Mouse (Mus musculus) kidney, embryonic 16.5 days (tissue): ENCODE results near the gene Icosl. TPM values are rescaled to one million over a fixed set of nuclear protein-coding genes. Genes with fewer than 3 reads are reported as not detected.
"Not testable (repeated sequence)": the region's sequence is repeated elsewhere in the genome, so short reads cannot be mapped to it uniquely, and the experiment has no call there.

Experiments used
- ATAC-seq: fragments of 200-750 bp; cut with Nextera tagmentation; 2 replicates; pipeline ENCODE4 v1.8.0; 2017; ENCODE audit warnings: moderate TSS enrichment; ENCODE audit not compliant: low FRiP score, low TSS enrichment
- H3K27ac ChIP-seq: fragments of 300-500 bp; sonication (generic); 2 replicates; pipeline ENCODE4 v1.5.1; 2014; ENCODE audit warnings: low read length
- H3K27me3 ChIP-seq: fragments of 300-500 bp; sonication (generic); 2 replicates; pipeline ENCODE4 v1.6.1; 2014; ENCODE audit warnings: low read length, control low read depth, mixed read lengths; ENCODE audit not compliant: insufficient read depth
- H3K36me3 ChIP-seq: fragments of 300-500 bp; sonication (generic); 2 replicates; pipeline ENCODE4 v1.6.1; 2014; ENCODE audit warnings: low read length, control low read depth, mixed read lengths; ENCODE audit not compliant: insufficient read depth
- H3K4me1 ChIP-seq: fragments of 300-500 bp; sonication (generic); 2 replicates; pipeline ENCODE4 v1.6.1; 2014; ENCODE audit warnings: low read length, control low read depth, mixed read lengths; ENCODE audit not compliant: insufficient read depth
- H3K4me2 ChIP-seq: fragments of 300-500 bp; sonication (generic); replicated peaks from 2 replicates; pipeline ENCODE4 v1.6.1; 2014; ENCODE audit warnings: low read depth, low read length
- H3K4me3 ChIP-seq: fragments of 300-500 bp; sonication (generic); 2 replicates; pipeline ENCODE4 v1.5.1; 2014; ENCODE audit warnings: mild to moderate bottlenecking, low read length
- H3K9ac ChIP-seq: fragments of 300-500 bp; sonication (generic); replicated peaks from 2 replicates; pipeline ENCODE4 v1.6.1; 2014; ENCODE audit warnings: low read length
- H3K9me3 ChIP-seq: fragments of 300-500 bp; sonication (generic); 2 replicates; pipeline ENCODE4 v1.6.1; 2016; ENCODE audit warnings: low read length, control low read depth
- WGBS: fragments of 180-500 bp; shearing (Covaris S2); extraction: QIAGEN DNeasy Blood & Tissue Kit; methylation state at CpG from one replicate; pipeline ENCODE4 v1.1.7; 2014; 5-methylcytosine and 5-hydroxymethylcytosine counted together
- polyA plus RNA-seq: library from polyadenylated mRNA; unstranded; fragments of >200 nt; fragmentation: Nextera tagmentation; extraction: Ambion mirVana; gene quantifications from 2 replicates; pipeline ENCODE4 v1.2.1, GENCODE M21; 2015

The Icosl gene
- polyA plus RNA-seq: 8.5 and 9.5 TPM in 2 replicates

GRCm38 (mm10) chr10:78069101-78070011 lies at the start of gene Icosl:
TSS of gene Icosl (plus strand) at chr10:78069302.
- H3K36me3 ChIP-seq: no peaks in the 10 kb centered on the region
- peak within 1 kb of the TSS; percentile 90 for H3K4me2 ChIP-seq
- 0 out of 2 replicates have a peak within 1 kb of the TSS, but pooled peaks have one; percentile 11 for H3K27ac ChIP-seq

GRCm38 (mm10) chr10:78019984-78020383 lies 49.1 kb upstream of the Icosl start:
- H3K4me3 ChIP-seq, H3K9me3 ChIP-seq, H3K27me3 ChIP-seq, H3K4me1 ChIP-seq, H3K4me2 ChIP-seq, H3K36me3 ChIP-seq, H3K9ac ChIP-seq, H3K27ac ChIP-seq, ATAC-seq: not testable (repeated sequence)
- 94% methylated on average over 6 of the region's 11 CpGs for WGBS

More at GRCm38 (mm10) chr10:78069101-78070011, at the start of gene Icosl:
- Histone ChIP-seq H3K4me1 (peaks cover 9% of the 10 kb centered on the region; the same call in 1 of the 2 replicates), H3K9me3 (no peaks in the 10 kb centered on the region), H3K27me3 (peaks cover 7% of the 10 kb centered on the region; the same call in 1 of the 2 replicates), H3K9ac (peak within 1 kb of the TSS; percentile 68), H3K4me3 (peak within 1 kb of the TSS; percentile 62)
- ATAC-seq: peak; percentile 95
- WGBS: under 1% methylated on average over 66 of the region's 66 CpGs

GRCm38 (mm10) chr10:78025453-78025852 lies 43.6 kb upstream of the Icosl start:
- H3K9ac ChIP-seq, H3K27me3 ChIP-seq, H3K4me3 ChIP-seq, H3K36me3 ChIP-seq, H3K9me3 ChIP-seq, H3K27ac ChIP-seq, ATAC-seq, H3K4me2 ChIP-seq, H3K4me1 ChIP-seq: not testable (repeated sequence)
- WGBS: 64% methylated on average over 6 of the region's 8 CpGs

- H3K27ac ChIP-seq: no peak overlapping the region
- ATAC-seq: peak; percentile 65
- H3K4me1 ChIP-seq: no peaks in the 10 kb centered on the region
- no peak overlapping the region for H3K4me3 ChIP-seq
- no peak overlapping the region for H3K4me2 ChIP-seq
- WGBS: 3% methylated on average over 5 of the region's 5 CpGs
- no peak overlapping the region for H3K9ac ChIP-seq
- no peaks in the 10 kb centered on the region for H3K27me3 ChIP-seq
- H3K9me3 ChIP-seq: no peaks in the 10 kb centered on the region
- H3K36me3 ChIP-seq: no peaks in the 10 kb centered on the region
Observed at GRCm38 (mm10) chr10:78028129-78028528, 41.0 kb upstream of the Icosl start.

- Histone ChIP-seq H3K36me3 (no peaks in the 10 kb centered on the region), H3K27ac (no peak overlapping the region), H3K4me2 (no peak overlapping the region), H3K4me3 (no peak overlapping the region), H3K9me3 (no peaks in the 10 kb centered on the region), H3K9ac (no peak overlapping the region), H3K4me1 (no peaks in the 10 kb centered on the region), H3K27me3 (no peaks in the 10 kb centered on the region)
- WGBS: 86% methylated on average over 1 of the region's 1 CpGs
- 0 out of 2 replicates have a peak, but pooled peaks have one; percentile 61 for ATAC-seq
Observed at GRCm38 (mm10) chr10:78029080-78029479, 40.0 kb upstream of the Icosl start.

GRCm38 (mm10) chr10:78031987-78032386 lies 37.1 kb upstream of the Icosl start:
- Histone ChIP-seq H3K27me3 (no peaks in the 10 kb centered on the region), H3K36me3 (no peaks in the 10 kb centered on the region), H3K4me3 (no peak overlapping the region), H3K4me1 (no peaks in the 10 kb centered on the region), H3K9me3 (no peaks in the 10 kb centered on the region), H3K27ac (no peak overlapping the region), H3K4me2 (no peak overlapping the region), H3K9ac (no peak overlapping the region)
- ATAC-seq: no peak
- WGBS: 86% methylated on average over 2 of the region's 2 CpGs

- no peak overlapping the region for H3K9ac ChIP-seq
- no peak for ATAC-seq
- WGBS: 84% methylated on average over 4 of the region's 4 CpGs
- no peaks in the 10 kb centered on the region for H3K36me3 ChIP-seq
- H3K4me3 ChIP-seq: no peak overlapping the region
- no peaks in the 10 kb centered on the region for H3K9me3 ChIP-seq
- no peaks in the 10 kb centered on the region for H3K4me1 ChIP-seq
- H3K4me2 ChIP-seq: no peak overlapping the region
- no peak overlapping the region for H3K27ac ChIP-seq
- no peaks in the 10 kb centered on the region for H3K27me3 ChIP-seq
Observed at GRCm38 (mm10) chr10:78037139-78037538, 32.0 kb upstream of the Icosl start.

GRCm38 (mm10) chr10:78041647-78042046 lies 27.5 kb upstream of the Icosl start, which contains the start of gene Dnmt3l:
TSS of gene Dnmt3l (plus strand) at chr10:78041947.
- no peak within 1 kb of the TSS for H3K9ac ChIP-seq
- no peak for ATAC-seq
- no peak within 1 kb of the TSS for H3K4me2 ChIP-seq
- no peaks in the 10 kb centered on the region for H3K9me3 ChIP-seq
- peaks cover 8% of the 10 kb centered on the region for H3K4me1 ChIP-seq
- H3K27ac ChIP-seq: no peak within 1 kb of the TSS
- H3K4me3 ChIP-seq: no peak within 1 kb of the TSS
- WGBS: 88% methylated on average over 5 of the region's 5 CpGs
- H3K36me3 ChIP-seq: no peaks in the 10 kb centered on the region
- no peaks in the 10 kb centered on the region for H3K27me3 ChIP-seq

GRCm38 (mm10) chr10:78042096-78042495 lies 27.0 kb upstream of the Icosl start:
- no peak for ATAC-seq
- H3K27me3 ChIP-seq: no peaks in the 10 kb centered on the region
- H3K36me3 ChIP-seq: no peaks in the 10 kb centered on the region
- no peak overlapping the region for H3K4me3 ChIP-seq
- WGBS: 61% methylated on average over 7 of the region's 7 CpGs
- peaks cover 8% of the 10 kb centered on the region for H3K4me1 ChIP-seq
- no peaks in the 10 kb centered on the region for H3K9me3 ChIP-seq
- no peak overlapping the region for H3K9ac ChIP-seq
- no peak overlapping the region for H3K4me2 ChIP-seq
- H3K27ac ChIP-seq: no peak overlapping the region
